Mouse (Mus musculus) midbrain, embryonic 14.5 days (tissue): ENCODE results near the gene Plcl1. TPM values are rescaled to one million over a fixed set of nuclear protein-coding genes. Genes with fewer than 3 reads are reported as not detected.

ENCODE experiments used
- ATAC-seq: fragments of 200-750 bp; cut with Nextera tagmentation; 2 replicates; pipeline ENCODE4 v1.8.0; 2017; ENCODE audit warnings: moderate number of reproducible peaks, moderate library complexity; ENCODE audit not compliant: low FRiP score, low TSS enrichment
- DNase-seq: peaks from one replicate; pipeline ENCODE4 v3.0.0-alpha.2; 2015
- H3K27ac ChIP-seq: fragments of 300-500 bp; sonication (generic); replicated peaks from 2 replicates; pipeline ENCODE4 v1.5.1; 2014; ENCODE audit warnings: mild to moderate bottlenecking, low read depth, low read length, moderate library complexity
- H3K27me3 ChIP-seq: fragments of 300-500 bp; sonication (generic); 2 replicates; pipeline ENCODE4 v1.6.1; 2014; ENCODE audit warnings: low read length, control low read depth, mixed read lengths; ENCODE audit not compliant: control insufficient read depth, insufficient read depth
- H3K36me3 ChIP-seq: fragments of 300-500 bp; sonication (generic); 2 replicates; pipeline ENCODE4 v1.6.1; 2014; ENCODE audit warnings: low read length, control low read depth; ENCODE audit not compliant: control insufficient read depth, insufficient read depth
- H3K4me1 ChIP-seq: fragments of 300-500 bp; sonication (generic); 2 replicates; pipeline ENCODE4 v1.6.1; 2014; ENCODE audit warnings: mild to moderate bottlenecking, antibody characterized with exemption, low read length, control low read depth; ENCODE audit not compliant: control insufficient read depth, insufficient read depth
- H3K4me2 ChIP-seq: fragments of 300-500 bp; sonication (generic); 2 replicates; pipeline ENCODE4 v1.6.1; 2014; ENCODE audit warnings: mild to moderate bottlenecking, low read length, moderate library complexity
- H3K4me3 ChIP-seq: fragments of 300-500 bp; sonication (generic); replicated peaks from 2 replicates; pipeline ENCODE4 v1.5.1; 2014; ENCODE audit warnings: low read depth, low read length
- H3K9ac ChIP-seq: fragments of 300-500 bp; sonication (generic); replicated peaks from 2 replicates; pipeline ENCODE4 v1.6.1; 2014; ENCODE audit warnings: mild to moderate bottlenecking, low read length, moderate library complexity
- H3K9me3 ChIP-seq: fragments of 300-500 bp; sonication (generic); 2 replicates; pipeline ENCODE4 v1.6.1; 2016; ENCODE audit warnings: low read length, control low read depth, mixed read lengths; ENCODE audit not compliant: control insufficient read depth
- WGBS: fragments of 180-500 bp; shearing (Covaris S2); extraction: QIAGEN DNeasy Blood & Tissue Kit; methylation state at CpG from one replicate; pipeline ENCODE4 v1.1.7; 2014; 5-methylcytosine and 5-hydroxymethylcytosine counted together
- polyA plus RNA-seq: library from polyadenylated mRNA; unstranded; fragments of >200 nt; fragmentation: Nextera tagmentation; extraction: Ambion mirVana; gene quantifications from 2 replicates; pipeline ENCODE4 v1.2.1, GENCODE M21; 2014

Gene Plcl1
- polyA plus RNA-seq, 1 experiment from 2014 or later = 5.0 TPM

- Histone ChIP-seq H3K4me2 (no peak overlapping the region), H3K27ac (no peak overlapping the region), H3K4me3 (no peak overlapping the region), H3K27me3 (no peaks in the 10 kb centered on the region), H3K9ac (no peak overlapping the region), H3K36me3 (no peaks in the 10 kb centered on the region), H3K4me1 (no peaks in the 10 kb centered on the region), H3K9me3 (no peaks in the 10 kb centered on the region)
- DNase-seq (no peak), ATAC-seq (no peak)
Measured at GRCm38 (mm10) chr1:55517182-55517581, 111.5 kb downstream of the Plcl1 start.

DNA sequence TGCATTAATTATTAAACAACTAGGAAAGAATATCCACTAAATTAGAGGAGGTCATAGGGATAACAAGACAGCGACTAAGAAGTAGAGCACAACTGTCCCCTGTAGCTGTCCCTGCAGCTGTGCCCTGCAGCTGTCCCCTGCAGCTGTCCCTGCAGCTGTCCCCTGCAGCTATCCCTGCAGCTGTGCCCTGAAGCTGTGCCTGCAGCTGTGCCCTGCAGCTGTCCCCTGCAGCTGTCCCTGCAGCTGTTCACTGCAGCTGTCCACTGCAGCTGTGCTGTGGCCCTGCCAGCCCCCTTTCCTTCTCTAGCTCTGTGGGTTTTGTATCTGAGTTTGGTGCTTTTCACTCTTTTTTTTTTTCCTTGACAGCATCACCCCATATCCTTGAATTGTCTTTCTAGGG is 118.2 kb downstream of the Plcl1 start:
- 94% methylated on average over 1 of the region's 1 CpGs for WGBS
- no peaks in the 10 kb centered on the region for H3K27me3 ChIP-seq
- no peaks in the 10 kb centered on the region for H3K9me3 ChIP-seq
- no peaks in the 10 kb centered on the region for H3K36me3 ChIP-seq
- ATAC-seq (no peak), DNase-seq (no peak)
- no peak overlapping the region for H3K9ac ChIP-seq
- no peak overlapping the region for H3K27ac ChIP-seq
- H3K4me2 ChIP-seq = no peak overlapping the region
- no peaks in the 10 kb centered on the region for H3K4me1 ChIP-seq
- no peak overlapping the region for H3K4me3 ChIP-seq

DNA sequence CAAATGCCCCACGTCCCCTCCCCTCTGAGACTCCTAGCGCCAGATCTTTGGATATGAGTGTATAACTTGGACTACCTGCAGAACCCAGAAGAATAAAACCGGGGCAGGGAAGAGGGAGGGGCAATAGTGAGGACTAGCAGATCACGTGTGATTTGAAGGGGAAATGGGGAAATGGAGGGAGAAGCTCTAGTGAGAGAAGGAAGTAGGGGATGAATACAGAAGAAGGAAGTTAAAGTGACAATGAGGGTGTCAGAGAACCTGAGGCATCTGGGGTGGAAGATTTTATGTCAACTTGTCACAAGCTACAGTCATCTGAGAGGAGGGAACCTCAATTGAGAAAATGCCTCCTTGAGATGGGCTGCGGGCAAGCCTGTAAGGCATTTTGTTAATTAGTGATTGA is 119.4 kb downstream of the Plcl1 start:
- WGBS = 84% methylated on average over 5 of the region's 5 CpGs
- no peak for DNase-seq
- H3K4me2 ChIP-seq = no peak overlapping the region

GRCm38 (mm10) chr1:55525748-55526147 is 120.0 kb downstream of the Plcl1 start:
- WGBS = 95% methylated on average over 2 of the region's 2 CpGs

More for the DNA sequence above, 119.4 kb downstream of the Plcl1 start:
- Histone ChIP-seq H3K36me3 (no peaks in the 10 kb centered on the region), H3K27me3 (no peaks in the 10 kb centered on the region), H3K9ac (no peak overlapping the region), H3K9me3 (no peaks in the 10 kb centered on the region), H3K4me3 (no peak overlapping the region), H3K4me1 (no peaks in the 10 kb centered on the region), H3K27ac (no peak overlapping the region)
- no peak for ATAC-seq

DNA sequence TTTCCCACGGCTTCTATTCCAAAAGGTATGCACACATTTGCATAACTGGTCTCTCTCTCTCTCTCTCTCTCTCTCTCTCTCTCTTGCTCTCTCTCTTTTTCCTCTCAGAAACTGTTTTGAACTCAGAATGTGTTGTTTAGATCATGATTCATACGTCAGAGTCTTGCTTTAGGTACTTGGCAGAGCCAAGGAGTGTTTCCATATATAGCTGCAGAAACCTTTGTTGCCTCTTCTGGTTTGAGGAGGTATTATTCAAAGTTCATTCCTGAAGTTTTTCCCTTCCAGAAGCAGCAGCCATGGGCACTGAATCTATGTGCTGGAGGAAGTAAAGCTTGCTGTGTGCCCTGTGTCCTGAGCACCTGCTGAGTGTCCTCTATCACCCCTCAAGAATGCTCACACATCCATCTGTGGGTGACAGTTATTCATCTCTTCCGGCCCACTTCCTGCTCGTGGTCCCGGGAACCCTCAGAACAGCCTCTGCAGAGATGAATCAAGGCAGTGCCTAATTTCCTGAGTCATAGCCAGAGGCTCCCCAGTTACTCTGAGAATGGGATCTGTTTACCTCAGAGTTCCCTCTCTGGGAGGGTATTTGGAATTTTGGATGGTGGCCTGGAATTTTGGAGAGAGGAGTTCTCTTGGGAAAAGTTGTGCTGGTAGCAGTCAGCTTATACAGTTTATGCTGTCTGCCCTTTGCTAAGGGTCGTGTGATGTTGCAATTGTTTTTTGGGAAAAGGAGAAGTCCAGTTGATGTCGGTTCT is 123.0 kb downstream of the Plcl1 start:
- H3K27ac ChIP-seq = no peak overlapping the region
- no peak for ATAC-seq
- no peaks in the 10 kb centered on the region for H3K4me1 ChIP-seq
- H3K4me3 ChIP-seq = no peak overlapping the region
- no peak for DNase-seq
- H3K36me3 ChIP-seq = no peaks in the 10 kb centered on the region
- no peak overlapping the region for H3K9ac ChIP-seq
- 78% methylated on average over 7 of the region's 7 CpGs for WGBS
- H3K27me3 ChIP-seq = no peaks in the 10 kb centered on the region
- no peaks in the 10 kb centered on the region for H3K9me3 ChIP-seq
- no peak overlapping the region for H3K4me2 ChIP-seq

More at GRCm38 (mm10) chr1:55525748-55526147, 120.0 kb downstream of the Plcl1 start:
- Histone ChIP-seq H3K4me1 (no peaks in the 10 kb centered on the region), H3K27me3 (no peaks in the 10 kb centered on the region), H3K9me3 (no peaks in the 10 kb centered on the region), H3K9ac (no peak overlapping the region), H3K36me3 (no peaks in the 10 kb centered on the region), H3K27ac (no peak overlapping the region), H3K4me3 (no peak overlapping the region), H3K4me2 (no peak overlapping the region)
- DNase-seq = no peak
- ATAC-seq = no peak

- Histone ChIP-seq H3K4me1 (no peaks in the 10 kb centered on the region), H3K36me3 (no peaks in the 10 kb centered on the region), H3K4me2 (no peak overlapping the region), H3K4me3 (no peak overlapping the region), H3K9ac (no peak overlapping the region), H3K9me3 (no peaks in the 10 kb centered on the region), H3K27ac (no peak overlapping the region), H3K27me3 (no peaks in the 10 kb centered on the region)
- ATAC-seq (no peak), DNase-seq (no peak)
- WGBS = 88% methylated on average over 1 of the region's 1 CpGs
Measured at GRCm38 (mm10) chr1:55533823-55534222, 128.1 kb downstream of the Plcl1 start.

DNA sequence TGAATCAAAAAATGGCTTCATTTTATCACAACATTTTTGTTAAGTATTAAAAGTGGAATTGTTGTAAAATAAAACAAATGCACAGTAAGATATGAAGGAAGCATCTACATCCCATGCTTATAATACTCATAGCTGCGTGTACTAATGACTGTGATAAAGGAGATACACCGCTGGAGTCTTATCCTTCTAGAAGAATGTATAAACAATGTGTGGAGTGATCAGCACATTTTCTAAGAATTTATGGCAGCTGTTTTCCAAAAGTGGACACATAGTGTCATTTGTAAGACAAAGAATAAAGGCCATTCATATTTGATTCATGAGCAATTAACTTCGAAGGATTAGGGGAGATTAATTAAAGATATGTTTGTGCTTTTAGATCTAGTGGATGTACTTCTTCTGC is 148.7 kb downstream of the Plcl1 start:
- no peaks in the 10 kb centered on the region for H3K27me3 ChIP-seq
- no peak for DNase-seq
- ATAC-seq = no peak
- no peaks in the 10 kb centered on the region for H3K9me3 ChIP-seq
- H3K9ac ChIP-seq = no peak overlapping the region
- H3K27ac ChIP-seq = no peak overlapping the region
- no peaks in the 10 kb centered on the region for H3K4me1 ChIP-seq
- no peak overlapping the region for H3K4me2 ChIP-seq
- no peak overlapping the region for H3K4me3 ChIP-seq
- WGBS = 86% methylated on average over 3 of the region's 3 CpGs
- H3K36me3 ChIP-seq = no peaks in the 10 kb centered on the region

DNA sequence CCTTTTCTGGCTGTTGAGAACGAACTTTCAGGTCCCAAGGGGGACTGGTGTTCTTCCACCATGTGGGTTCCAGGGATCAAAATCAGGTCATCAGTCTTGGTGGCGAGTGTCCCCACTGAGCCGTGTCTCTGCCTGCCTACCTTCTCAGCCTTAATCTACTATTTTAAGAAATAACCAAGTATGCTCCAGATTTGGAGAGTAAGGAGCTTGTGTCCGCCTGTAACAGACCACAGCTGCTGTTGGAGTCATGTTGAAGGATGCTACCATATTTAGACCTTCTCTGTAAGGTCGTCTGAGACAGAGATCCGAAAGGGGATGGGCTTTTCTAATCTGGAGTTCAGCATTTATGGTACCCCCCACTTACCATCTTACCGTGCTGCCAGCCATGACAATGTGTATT is 152.2 kb downstream of the Plcl1 start:
- Histone ChIP-seq H3K27ac (no peak overlapping the region), H3K36me3 (no peaks in the 10 kb centered on the region), H3K9ac (no peak overlapping the region), H3K27me3 (no peaks in the 10 kb centered on the region), H3K4me1 (no peaks in the 10 kb centered on the region), H3K4me3 (no peak overlapping the region), H3K9me3 (no peaks in the 10 kb centered on the region), H3K4me2 (no peak overlapping the region)
- DNase-seq = no peak
- no peak for ATAC-seq
- WGBS = 89% methylated on average over 7 of the region's 7 CpGs

DNA sequence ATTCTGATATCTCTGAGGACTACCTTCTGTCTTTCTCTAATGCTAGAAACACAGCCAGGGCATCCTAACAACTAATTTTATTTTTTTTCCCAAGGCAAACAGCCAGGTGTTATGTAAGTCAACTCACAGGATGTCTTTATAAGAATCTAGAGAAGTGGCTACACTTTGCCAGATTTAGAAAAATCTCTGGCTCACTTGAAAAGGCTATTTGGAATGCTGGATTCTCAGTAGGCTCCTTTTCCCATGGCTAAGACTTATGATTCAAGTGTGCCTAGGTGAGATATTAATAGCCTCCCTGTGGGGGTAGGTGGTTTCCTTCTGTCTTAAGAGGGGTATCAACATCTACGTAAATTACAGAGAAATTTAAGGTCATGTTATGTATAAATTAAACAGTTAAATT is 152.7 kb downstream of the Plcl1 start:
- H3K27me3 ChIP-seq = no peaks in the 10 kb centered on the region
- 88% methylated on average over 1 of the region's 1 CpGs for WGBS
- no peak overlapping the region for H3K4me2 ChIP-seq
- DNase-seq (no peak), ATAC-seq (no peak)
- no peak overlapping the region for H3K4me3 ChIP-seq
- H3K36me3 ChIP-seq = no peaks in the 10 kb centered on the region
- H3K4me1 ChIP-seq = no peaks in the 10 kb centered on the region
- no peak overlapping the region for H3K27ac ChIP-seq
- no peak overlapping the region for H3K9ac ChIP-seq
- no peaks in the 10 kb centered on the region for H3K9me3 ChIP-seq
